Mouse (Mus musculus): ENCODE data around the gene Cerk.
A peak's percentile ranks its signal among the peaks of the same experiment; 100 is the strongest.
"Not testable (repeated sequence)": the region's sequence is repeated elsewhere in the genome, so short reads cannot be mapped to it uniquely, and the experiment has no call there.

Cerk gene

GRCm38 (mm10) chr15:86185689-86186569, at the start of gene Cerk:
Cerk (minus strand) TSS chr15:86186141.
- DNase-seq, result peak; percentile 75

- DNase-seq, result no peak
Observed at GRCm38 (mm10) chr15:86234517-86235441, 48.8 kb upstream of the Cerk start.

- no peak for DNase-seq
Observed at GRCm38 (mm10) chr15:86234001-86234400, 48.1 kb upstream of the Cerk start.

GRCm38 (mm10) chr15:86231831-86232512, 46.0 kb upstream of the Cerk start:
- DNase-seq, result no peak

GRCm38 (mm10) chr15:86231170-86231569, 45.2 kb upstream of the Cerk start:
- DNase-seq, result no peak

- no peak for DNase-seq
Observed at GRCm38 (mm10) chr15:86229623-86230022, 43.7 kb upstream of the Cerk start.

GRCm38 (mm10) chr15:86229088-86229487, 43.1 kb upstream of the Cerk start:
- no peak for DNase-seq

- peak; percentile 22 for DNase-seq
Observed at GRCm38 (mm10) chr15:86228186-86228585, 42.2 kb upstream of the Cerk start.

GRCm38 (mm10) chr15:86226968-86227367, 41.0 kb upstream of the Cerk start:
- no peak for DNase-seq

- DNase-seq, result no peak
Observed at GRCm38 (mm10) chr15:86226221-86226620, 40.3 kb upstream of the Cerk start.

GRCm38 (mm10) chr15:86224972-86225551, 39.1 kb upstream of the Cerk start:
- DNase-seq, result no peak

- DNase-seq, result not testable (repeated sequence)
Observed at GRCm38 (mm10) chr15:86221901-86222300, 36.0 kb upstream of the Cerk start.

- no peak for DNase-seq
Observed at GRCm38 (mm10) chr15:86221369-86221768, 35.4 kb upstream of the Cerk start.

- no peak for DNase-seq
Observed at GRCm38 (mm10) chr15:86220715-86221114, 34.8 kb upstream of the Cerk start.

- no peak for DNase-seq
Observed at GRCm38 (mm10) chr15:86220229-86220630, 34.3 kb upstream of the Cerk start.

GRCm38 (mm10) chr15:86219534-86220228, 33.7 kb upstream of the Cerk start:
- no peak for DNase-seq

GRCm38 (mm10) chr15:86216641-86217040, 30.7 kb upstream of the Cerk start:
- not testable (repeated sequence) for DNase-seq

GRCm38 (mm10) chr15:86214549-86215201, 28.7 kb upstream of the Cerk start:
- DNase-seq, result no peak

- DNase-seq, result peak; percentile 91
Observed at GRCm38 (mm10) chr15:86213753-86214548, 28.0 kb upstream of the Cerk start, which contains the start of gene Tbc1d22a. Tbc1d22a (plus strand) TSS chr15:86214459.

- DNase-seq, result not testable (repeated sequence)
Observed at GRCm38 (mm10) chr15:86212193-86212592, 26.3 kb upstream of the Cerk start.
